Mouse (Mus musculus): ENCODE results near the gene Rhobtb3.

DNA sequence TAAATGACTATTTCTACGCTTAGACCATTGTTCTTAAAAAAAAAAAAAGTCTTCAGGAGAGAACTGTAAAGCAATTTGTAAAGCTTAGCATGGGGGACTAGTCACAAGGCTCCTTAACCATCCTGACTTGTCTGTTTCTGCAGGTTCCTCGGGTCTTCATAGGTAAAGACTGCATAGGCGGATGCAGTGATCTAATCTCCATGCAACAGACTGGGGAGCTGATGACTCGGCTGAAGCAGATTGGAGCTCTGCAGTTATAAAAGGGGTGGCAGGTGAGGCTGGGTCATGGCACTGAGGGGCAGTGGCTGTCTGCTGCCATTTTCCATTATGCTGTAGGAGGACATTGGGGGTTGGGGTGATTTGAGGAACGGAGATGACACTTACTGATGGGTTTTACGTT, 96.7 kb downstream of the Rhobtb3 start:
- TF ChIP-seq POLR2A (IDR thresholded peaks at IDR 0.05; ENCODE audit: extremely low read depth, insufficient read depth, low read length) (no peak), CTCF (IDR thresholded peaks at IDR 0.05; ENCODE audit: low read depth, low read length) (no peak)
